In the genomic region with DNA sequence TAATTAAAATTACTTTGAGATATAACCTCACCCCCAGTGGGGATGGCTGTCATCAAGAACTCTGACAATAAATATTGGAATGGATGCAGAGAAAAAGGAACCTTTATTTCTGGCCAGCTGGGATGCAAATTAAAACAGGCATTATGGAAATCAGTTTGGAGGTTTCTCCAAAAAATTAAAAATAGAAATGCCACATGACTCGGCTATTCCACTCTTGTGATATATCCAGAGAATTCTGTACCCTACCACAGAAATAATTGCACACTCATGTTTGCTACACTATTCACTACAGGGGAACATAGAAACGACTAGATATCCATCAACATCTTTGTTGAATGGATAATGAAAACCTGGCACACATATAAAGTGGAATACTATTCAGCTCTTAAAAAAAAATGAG, we compare ENCODE assay signal across 19 mouse cellular contexts.
"Had no signal": no experiment of that assay in that cellular context is flagged by ENCODE, and none has a peak within 500 bp of the region (broad histone marks: within the 10 kb centered on the region; RNA-seq: fewer than 3 reads in every experiment).

No protein-coding gene starts in this region.

- H3K36me3 ChIP-seq: midbrain, embryonic 10.5 days; midbrain, embryonic 12.5 days; neural tube, embryonic 13.5 days; neural tube, embryonic 15.5 days had no signal

- H3K9me3 ChIP-seq: midbrain, embryonic 10.5 days; midbrain, embryonic 12.5 days; neural tube, embryonic 13.5 days; neural tube, embryonic 15.5 days had no signal

- H3K4me3 ChIP-seq: midbrain, embryonic 10.5 days; midbrain, embryonic 12.5 days; myocyte; neural tube, embryonic 13.5 days; neural tube, embryonic 15.5 days had no signal

- ATAC-seq: midbrain, embryonic 16.5 days had no signal

- H3K4me2 ChIP-seq: lung, embryonic 14.5 days; midbrain, embryonic 12.5 days; neural tube, embryonic 13.5 days; neural tube, embryonic 15.5 days had no signal

- H3K9ac ChIP-seq: lung, embryonic 14.5 days; midbrain, embryonic 12.5 days; neural tube, embryonic 13.5 days; neural tube, embryonic 15.5 days had no signal

- H3K4me1 ChIP-seq: midbrain, embryonic 12.5 days; neural tube, embryonic 13.5 days; neural tube, embryonic 15.5 days had no signal

- H3K27ac ChIP-seq: midbrain, embryonic 10.5 days; midbrain, embryonic 12.5 days; neural tube, embryonic 13.5 days; neural tube, embryonic 15.5 days had no signal

- DNase-seq: lung, adult 18-20 months; lung, embryonic 14.5 days; lung, postnatal 10 days; lung, postnatal 4 days; midbrain, embryonic 14.5 days; retina, postnatal 1 day; right cerebral cortex, adult 18-20 months; right cerebral cortex, postnatal 25 days; right cerebral cortex, postnatal 4 days; spleen, adult 18-20 months; thymus, adult 2 months; thymus, postnatal 25 days; thymus, postnatal 4 days had no signal

- H3K27me3 ChIP-seq: midbrain, embryonic 12.5 days; neural tube, embryonic 13.5 days; neural tube, embryonic 15.5 days had no signal
